Mouse (Mus musculus): ENCODE measurements around the gene Mettl27.

DNA sequence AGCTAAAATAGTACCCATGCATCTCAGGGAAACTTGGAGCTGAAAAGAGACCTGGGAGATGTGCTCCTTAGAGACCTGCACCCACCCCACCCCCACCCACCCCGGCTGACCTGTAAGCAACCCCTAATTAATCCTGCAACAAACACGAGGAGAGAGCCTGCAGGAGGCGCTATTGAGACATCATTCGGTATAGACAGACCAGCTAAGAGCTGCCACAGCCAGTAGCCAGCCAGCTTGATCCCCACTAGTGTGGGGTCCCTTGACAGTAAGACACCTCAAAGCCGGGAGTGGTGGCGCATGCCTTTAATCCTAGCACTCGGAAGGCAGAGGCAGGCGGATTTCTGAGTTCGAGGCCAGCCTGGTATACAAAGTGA, 722 bp downstream of the Mettl27 start:
- TF ChIP-seq CTCF (IDR thresholded peaks at IDR 0.05): peak; percentile 72
- no peak for TF ChIP-seq EP300 (IDR thresholded peaks at IDR 0.05)

Measured in lung, postnatal 0 days (tissue).